Mouse (Mus musculus) MEL (cell line): ENCODE measurements around the gene Slc44a2. TPM values are rescaled to one million over a fixed set of nuclear protein-coding genes. Genes with fewer than 3 reads are reported as not detected.

Experiments
- DNase-seq: peaks from one replicate; pipeline ENCODE4 v3.0.0; 2011; ENCODE audit warnings: low read depth, low spot score
- H3K27ac ChIP-seq: 2 replicates; pipeline ENCODE4 v1.5.1; 2012; ENCODE audit warnings: low read depth, mild to moderate bottlenecking, control low read depth, low read length, moderate library complexity; ENCODE audit not compliant: control insufficient read depth
- H3K27me3 ChIP-seq, 2 experiments: fragments of 150-350 bp in 1 of 2; sonication (generic) in 1 of 2; 2 replicates each; pipeline ENCODE4 v1.6.1; 2012; ENCODE audit warnings: low read length in 2 of 2, mild to moderate bottlenecking in 2 of 2, improper control_type of control experiment in 1 of 2, moderate library complexity in 1 of 2; ENCODE audit not compliant: insufficient read depth in 2 of 2, control insufficient read depth in 1 of 2
- H3K36me3 ChIP-seq, 2 experiments: 2 replicates each; pipeline ENCODE4 v1.6.1; 2012 to 2014; ENCODE audit warnings: low read length in 2 of 2, improper control_type of control experiment in 1 of 2, inconsistent platforms in 1 of 2, mild to moderate bottlenecking in 1 of 2; ENCODE audit not compliant: insufficient read depth in 2 of 2, control insufficient read depth in 1 of 2
- H3K4me1 ChIP-seq, 2 experiments: fragments of 150-350 bp in 1 of 2; sonication (generic) in 1 of 2; 2 replicates each; pipeline ENCODE4 v1.6.1; 2012; ENCODE audit warnings: low read length in 2 of 2, improper control_type of control experiment in 1 of 2, mild to moderate bottlenecking in 1 of 2; ENCODE audit not compliant: insufficient read depth in 2 of 2, control insufficient read depth in 1 of 2
- H3K4me3 ChIP-seq, 2 experiments: fragments of 150-350 bp in 1 of 2; sonication (generic) in 1 of 2; 2 replicates each; pipeline ENCODE4 v1.5.1; 2012; ENCODE audit warnings: low read depth in 2 of 2, low read length in 2 of 2, mild to moderate bottlenecking in 2 of 2, moderate library complexity in 2 of 2, control low read depth in 1 of 2, improper control_type of control experiment in 1 of 2; ENCODE audit not compliant: control insufficient read depth in 1 of 2, insufficient read depth in 1 of 2
- H3K79me2 ChIP-seq: 2 replicates; pipeline ENCODE4 v1.6.1; 2012; ENCODE audit warnings: mild to moderate bottlenecking, low read length, moderate library complexity; ENCODE audit not compliant: control insufficient read depth, poor library complexity, insufficient read depth
- H3K9ac ChIP-seq: 2 replicates; pipeline ENCODE4 v1.6.1; 2012; ENCODE audit warnings: low read depth, mild to moderate bottlenecking, control low read depth, low read length, moderate library complexity; ENCODE audit not compliant: control insufficient read depth, poor library complexity, severe bottlenecking
- H3K9me3 ChIP-seq: fragments of 150-350 bp; sonication (generic); replicated peaks from 2 replicates; pipeline ENCODE4 v1.6.1; 2012; ENCODE audit warnings: mild to moderate bottlenecking, low read length, improper control_type of control experiment, moderate library complexity; ENCODE audit not compliant: insufficient read depth
- CHD1 ChIP-seq: IDR thresholded peaks from 2 replicates; pipeline ENCODE4 v1.6.1; 2012; ENCODE audit warnings: low read depth, mild to moderate bottlenecking, inconsistent platforms, low read length, improper control_type of control experiment
- CTCF ChIP-seq, 3 experiments: IDR thresholded peaks in 2 of 3; conservative IDR thresholded peaks in 1 of 3; 2 replicates each; pipeline ENCODE4 v1.5.1; 2011 to 2012; ENCODE audit warnings: low read length in 3 of 3, low read depth in 2 of 3, mild to moderate bottlenecking in 2 of 3, improper control_type of control experiment in 1 of 3, inconsistent platforms in 1 of 3, mixed read lengths in 1 of 3, moderate library complexity in 1 of 3; ENCODE audit not compliant: control insufficient read depth in 1 of 3, insufficient read depth in 1 of 3, poor library complexity in 1 of 3, severe bottlenecking in 1 of 3
- HCFC1 ChIP-seq: IDR thresholded peaks from 2 replicates; pipeline ENCODE4 v1.6.1; 2012; ENCODE audit warnings: low read depth, mild to moderate bottlenecking, inconsistent platforms, low read length, improper control_type of control experiment, moderate library complexity
- KAT2A ChIP-seq: conservative IDR thresholded peaks from 2 replicates; pipeline ENCODE4 v1.6.1; 2012; ENCODE audit warnings: low read depth, low read length, improper control_type of control experiment, inconsistent platforms
- MAZ ChIP-seq: IDR thresholded peaks from 2 replicates; pipeline ENCODE4 v1.6.1; 2012; ENCODE audit warnings: low read depth, mild to moderate bottlenecking, inconsistent platforms, low read length, improper control_type of control experiment
- MXI1 ChIP-seq: IDR thresholded peaks from 2 replicates; pipeline ENCODE4 v1.6.1; 2011; ENCODE audit warnings: mild to moderate bottlenecking, low read depth, low read length, improper control_type of control experiment
- MYB ChIP-seq: IDR thresholded peaks from 2 replicates; pipeline ENCODE4 v1.6.1; 2011; ENCODE audit warnings: mild to moderate bottlenecking, low read depth, low read length, improper control_type of control experiment
- MYC ChIP-seq: IDR thresholded peaks from 2 replicates; pipeline ENCODE4 v1.6.1; 2011; ENCODE audit warnings: low read depth, mild to moderate bottlenecking, low read length, improper control_type of control experiment, moderate library complexity
- POLR2A ChIP-seq, 2 experiments: IDR thresholded peaks; 2 replicates each; pipeline ENCODE4 v1.6.1; 2011 to 2012; ENCODE audit warnings: low read length in 2 of 2, mild to moderate bottlenecking in 2 of 2, control low read depth in 1 of 2, improper control_type of control experiment in 1 of 2, low read depth in 1 of 2, moderate library complexity in 1 of 2; ENCODE audit not compliant: control insufficient read depth in 1 of 2, insufficient read depth in 1 of 2, poor library complexity in 1 of 2
- POLR2AphosphoS2 ChIP-seq: IDR thresholded peaks from 2 replicates; pipeline ENCODE4 v1.6.1; 2011; ENCODE audit warnings: low read length, improper control_type of control experiment
- POLR2AphosphoS5 ChIP-seq: IDR thresholded peaks from 2 replicates; pipeline ENCODE4 v1.6.1; 2012; ENCODE audit warnings: low read depth, borderline replicate concordance, mild to moderate bottlenecking, inconsistent platforms, low read length, moderate library complexity, mixed read lengths
- SIN3A ChIP-seq: IDR thresholded peaks from 2 replicates; pipeline ENCODE4 v1.6.1; 2012; ENCODE audit warnings: low read length, improper control_type of control experiment, inconsistent platforms
- SMC3 ChIP-seq: IDR thresholded peaks from 2 replicates; pipeline ENCODE4 v1.6.1; 2011; ENCODE audit warnings: low read depth, low read length, improper control_type of control experiment
- TAL1 ChIP-seq: IDR thresholded peaks from 2 replicates; pipeline ENCODE4 v1.6.1; 2012; ENCODE audit warnings: mild to moderate bottlenecking, inconsistent platforms, low read length, moderate library complexity, mixed read lengths
- TBP ChIP-seq: IDR thresholded peaks from 2 replicates; pipeline ENCODE4 v1.8.0; 2011; ENCODE audit warnings: low read depth, low read length, improper control_type of control experiment
- UBTF ChIP-seq: IDR thresholded peaks from 2 replicates; pipeline ENCODE4 v1.6.1; 2012; ENCODE audit warnings: low read depth, mild to moderate bottlenecking, inconsistent platforms, low read length, improper control_type of control experiment, moderate library complexity, borderline replicate concordance; ENCODE audit not compliant: insufficient read depth
- ZKSCAN1 ChIP-seq: IDR thresholded peaks from 2 replicates; pipeline ENCODE4 v1.6.1; 2012; ENCODE audit warnings: low read depth, mild to moderate bottlenecking, inconsistent platforms, low read length, improper control_type of control experiment, moderate library complexity
- ZMIZ1 ChIP-seq: IDR thresholded peaks from 2 replicates; pipeline ENCODE4 v1.6.1; 2012; ENCODE audit warnings: low read depth, mild to moderate bottlenecking, inconsistent platforms, low read length, improper control_type of control experiment, moderate library complexity
- polyA plus RNA-seq, 2 experiments: library from polyadenylated mRNA; stranded (reverse) in 1 of 2; unstranded in 1 of 2; fragments of >175 nt in 1 of 2; fragments of >200 nt in 1 of 2; gene quantifications; 2 replicates each; pipeline versions ENCODE4 v1.2.1 to v1.2.4; 2012; ENCODE audit warnings: low replicate concordance in 2 of 2, low read depth in 1 of 2; ENCODE audit not compliant: insufficient read length in 2 of 2, insufficient read depth in 1 of 2, missing spikeins in 1 of 2
- total RNA-seq: library from RNA; depleted of rRNA; stranded (reverse); fragments of 300-350 nt; gene quantifications from 2 replicates; pipeline ENCODE4 v1.2.3, GENCODE M21; 2012

Slc44a2 gene
- total and polyA plus RNA-seq, 3 experiments: 27.3 to 121 TPM; not detected in 1

- Histone ChIP-seq H3K9ac (peak within 1 kb of the TSS; percentile 75), H3K27ac (peak within 1 kb of the TSS; percentile 87), H3K36me3 (peaks cover 19 to 40% of the 10 kb centered on the region in 2 experiments), H3K27me3 (no peaks in the 10 kb centered on the region), H3K4me3 (peak within 1 kb of the TSS; percentile 69 to 71), H3K79me2 (peaks cover 52% of the 10 kb centered on the region), H3K9me3 (no peaks in the 10 kb centered on the region), H3K4me1 (peaks cover 26 to 28% of the 10 kb centered on the region in 2 experiments)
- DNase-seq: peak; percentile 100
- TF ChIP-seq TBP (peak; percentile 89), MAZ (no peak), POLR2AphosphoS5 (peak; percentile 81; the same call in 1 of the 2 replicates), TAL1 (peak; percentile 31; the same call in 1 of the 2 replicates), POLR2A (IDR thresholded peaks at IDR 0.05; ENCODE audit: control insufficient read depth in 1 of 2, insufficient read depth in 1 of 2, low read depth in 1 of 2, low read length in 2 of 2, poor library complexity in 1 of 2) (peak in 1 of 2 experiments; percentile 100; a peak in 2 of 4 replicates), SIN3A (no peak), UBTF (0 out of 2 replicates have a peak, but pooled peaks have one; percentile 79)
These were observed 32.7 kb upstream of the Slc44a2 start, which contains the start of gene Kri1 for GRCm38 (mm10) chr9:21287571-21288402. Gene Kri1, minus strand, starts transcription at chr9:21287969.

- Histone ChIP-seq H3K9me3 (no peaks in the 10 kb centered on the region), H3K4me1 (peaks cover 26 to 28% of the 10 kb centered on the region in 2 experiments), H3K27ac (peak overlapping the region; percentile 87), H3K4me3 (peak overlapping the region; percentile 37 to 62), H3K27me3 (no peaks in the 10 kb centered on the region), H3K9ac (peak overlapping the region; percentile 55), H3K79me2 (peaks cover 52% of the 10 kb centered on the region), H3K36me3 (peaks cover 15 to 40% of the 10 kb centered on the region in 2 experiments)
- no peak for TF ChIP-seq SMC3
- no peak for TF ChIP-seq MXI1
- TF ChIP-seq HCFC1: no peak
- no peak for TF ChIP-seq CHD1
- TF ChIP-seq TBP: no peak
- TF ChIP-seq POLR2AphosphoS2: no peak
- no peak for TF ChIP-seq MYC
- TF ChIP-seq CTCF (IDR thresholded peaks at IDR 0.05 in 2 of 3, conservative IDR thresholded peaks at IDR 0.05 in 1 of 3; ENCODE audit: control insufficient read depth in 1 of 3, insufficient read depth in 1 of 3, low read depth in 2 of 3, low read length in 3 of 3, poor library complexity in 1 of 3, severe bottlenecking in 1 of 3): no peak
- TF ChIP-seq ZMIZ1: no peak
- TF ChIP-seq ZKSCAN1: no peak
- no peak for TF ChIP-seq MYB
- TF ChIP-seq KAT2A: no peak
- peak; percentile 82 for DNase-seq
These were observed 31.8 kb upstream of the Slc44a2 start for GRCm38 (mm10) chr9:21288404-21289336.
